Mouse (Mus musculus) limb, embryonic 12.5 days (tissue): ENCODE measurements around the gene Gm10300. TPM values are rescaled to one million over a fixed set of nuclear protein-coding genes. Genes with fewer than 3 reads are reported as not detected.

Experiments
- ATAC-seq: fragments of 200-750 bp; cut with Nextera tagmentation; 2 replicates; pipeline ENCODE4 v1.8.0; 2017; ENCODE audit warnings: low read depth, moderate TSS enrichment; ENCODE audit not compliant: insufficient number of reproducible peaks, insufficient read depth, low FRiP score, low TSS enrichment
- H3K27ac ChIP-seq: fragments of 300-500 bp; sonication (generic); 2 replicates; pipeline ENCODE4 v1.5.1; 2016; ENCODE audit warnings: mild to moderate bottlenecking, moderate library complexity
- H3K27me3 ChIP-seq: fragments of 300-500 bp; sonication (generic); 2 replicates; pipeline ENCODE4 v1.6.1; 2016; ENCODE audit warnings: mild to moderate bottlenecking, moderate library complexity
- H3K36me3 ChIP-seq: fragments of 300-500 bp; sonication (generic); 2 replicates; pipeline ENCODE4 v1.6.1; 2016; ENCODE audit warnings: mild to moderate bottlenecking, moderate library complexity
- H3K4me1 ChIP-seq: fragments of 300-500 bp; sonication (generic); replicated peaks from 2 replicates; pipeline ENCODE4 v1.6.1; 2016
- H3K4me2 ChIP-seq: fragments of 300-500 bp; sonication (generic); 2 replicates; pipeline ENCODE4 v1.6.1; 2016; ENCODE audit warnings: mild to moderate bottlenecking, moderate library complexity
- H3K4me3 ChIP-seq: fragments of 300-500 bp; sonication (generic); replicated peaks from 2 replicates; pipeline ENCODE4 v1.5.1; 2016; ENCODE audit warnings: mild to moderate bottlenecking
- H3K9ac ChIP-seq: fragments of 300-500 bp; sonication (generic); replicated peaks from 2 replicates; pipeline ENCODE4 v1.6.1; 2016; ENCODE audit warnings: mild to moderate bottlenecking, moderate library complexity
- H3K9me3 ChIP-seq: fragments of 300-500 bp; sonication (generic); 2 replicates; pipeline ENCODE4 v1.6.1; 2016; ENCODE audit warnings: mild to moderate bottlenecking, moderate library complexity
- WGBS: fragments of 180-500 bp; shearing (Covaris S2); methylation state at CpG from one replicate; pipeline ENCODE4 v1.1.7; 2016; 5-methylcytosine and 5-hydroxymethylcytosine counted together
- polyA plus RNA-seq: library from polyadenylated mRNA; unstranded; fragments of >200 nt; fragmentation: Nextera tagmentation; extraction: Ambion mirVana; gene quantifications from 2 replicates; pipeline ENCODE4 v1.2.1, GENCODE M21; 2016

Gene Gm10300
- polyA plus RNA-seq, 1 experiment from 2014 or later = 0.23 TPM

GRCm38 (mm10) chr4:132123166-132123565 is 48.7 kb downstream of the Gm10300 start:
- Histone ChIP-seq H3K9me3 (no peaks in the 10 kb centered on the region), H3K9ac (no peak overlapping the region), H3K27ac (no peak overlapping the region), H3K4me2 (no peak overlapping the region), H3K4me3 (no peak overlapping the region), H3K27me3 (0 out of 2 replicates have a peak, but pooled peaks cover 10% of the 10 kb centered on the region), H3K36me3 (no peaks in the 10 kb centered on the region), H3K4me1 (no peaks in the 10 kb centered on the region)
- WGBS = 81% methylated on average over 1 of the region's 1 CpGs
- no peak for ATAC-seq

Other genes starting within 250 kb of the Gm10300 start
- 18.0 and 19.8 TPM in 2 replicates for gene Ptpru, start 236.4 kb upstream of the Gm10300 start, polyA plus RNA-seq
- gene Mecr, start 231.2 kb upstream of the Gm10300 start, polyA plus RNA-seq = 45.1 and 46.9 TPM in 2 replicates
- 158 and 162 TPM in 2 replicates for gene Srsf4, start 201.1 kb upstream of the Gm10300 start, polyA plus RNA-seq
- 2.2 and 2.5 TPM in 2 replicates for gene Tmem200b, start 152.9 kb upstream of the Gm10300 start, polyA plus RNA-seq
- gene Epb41, start 624 bp downstream of the Gm10300 start, polyA plus RNA-seq = 118 and 132 TPM in 2 replicates
- gene Oprd1, start 69.8 kb downstream of the Gm10300 start, polyA plus RNA-seq = 0.51 and 0.69 TPM in 2 replicates
- 143 and 149 TPM in 2 replicates for gene Ythdf2, start 137.6 kb downstream of the Gm10300 start, polyA plus RNA-seq
- 44.4 and 47.1 TPM in 2 replicates for gene Gmeb1, start 186.9 kb downstream of the Gm10300 start, polyA plus RNA-seq
- 58.9 and 59.8 TPM in 2 replicates for gene Taf12, start 199.7 kb downstream of the Gm10300 start, polyA plus RNA-seq
- 1.3 and 1.5 TPM in 2 replicates for gene Rab42, start 228.7 kb downstream of the Gm10300 start, polyA plus RNA-seq